Mouse (Mus musculus): ENCODE measurements around the gene Hmcn1.

GRCm38 (mm10) chr1:150556621-150557020, 436.6 kb downstream of the Hmcn1 start:
- TF ChIP-seq CTCF (IDR thresholded peaks at IDR 0.05; ENCODE audit: control insufficient read depth, insufficient read depth, low read length) (no peak), POLR2A (IDR thresholded peaks at IDR 0.05; ENCODE audit: borderline replicate concordance, control insufficient read depth, low read depth, low read length) (no peak)
